Mouse (Mus musculus) liver, embryonic 15.5 days (tissue): Measurements from ENCODE around the gene Cdc14b. TPM values are rescaled to one million over a fixed set of nuclear protein-coding genes. Genes with fewer than 3 reads are reported as not detected.

ENCODE experiments used
- ATAC-seq: fragments of 200-750 bp; cut with Nextera tagmentation; 2 replicates; pipeline ENCODE4 v1.8.0; 2017; ENCODE audit warnings: moderate number of reproducible peaks, mild to moderate bottlenecking, moderate library complexity; ENCODE audit not compliant: insufficient read depth
- H3K27ac ChIP-seq: fragments of 300-500 bp; sonication (generic); replicated peaks from 2 replicates; pipeline ENCODE4 v1.5.1; 2015; ENCODE audit warnings: mild to moderate bottlenecking, inconsistent platforms
- H3K27me3 ChIP-seq: fragments of 300-500 bp; sonication (generic); 2 replicates; pipeline ENCODE4 v1.6.1; 2015; ENCODE audit warnings: mild to moderate bottlenecking, inconsistent platforms
- H3K36me3 ChIP-seq: fragments of 300-500 bp; sonication (generic); replicated peaks from 2 replicates; pipeline ENCODE4 v1.6.1; 2015; ENCODE audit warnings: moderate library complexity, mild to moderate bottlenecking, inconsistent platforms
- H3K4me1 ChIP-seq: fragments of 300-500 bp; sonication (generic); replicated peaks from 2 replicates; pipeline ENCODE4 v1.6.1; 2015; ENCODE audit warnings: inconsistent platforms
- H3K4me2 ChIP-seq: fragments of 300-500 bp; sonication (generic); 2 replicates; pipeline ENCODE4 v1.6.1; 2015; ENCODE audit warnings: moderate library complexity, mild to moderate bottlenecking, inconsistent platforms
- H3K4me3 ChIP-seq: fragments of 300-500 bp; sonication (generic); replicated peaks from 2 replicates; pipeline ENCODE4 v1.5.1; 2015; ENCODE audit warnings: mild to moderate bottlenecking, inconsistent platforms
- H3K9ac ChIP-seq: fragments of 300-500 bp; sonication (generic); 2 replicates; pipeline ENCODE4 v1.6.1; 2015; ENCODE audit warnings: moderate library complexity, mild to moderate bottlenecking, inconsistent platforms
- H3K9me3 ChIP-seq: fragments of 300-500 bp; sonication (generic); replicated peaks from 2 replicates; pipeline ENCODE4 v1.6.1; 2016; ENCODE audit warnings: inconsistent platforms
- WGBS: fragments of 180-500 bp; shearing (Covaris S2); methylation state at CpG from one replicate; pipeline ENCODE4 v1.1.7; 2015; ENCODE audit warnings: mixed read lengths; ENCODE audit not compliant: insufficient replicate concordance; 5-methylcytosine and 5-hydroxymethylcytosine counted together
- polyA plus RNA-seq: library from polyadenylated mRNA; unstranded; fragments of >200 nt; fragmentation: Nextera tagmentation; extraction: Ambion mirVana; gene quantifications from 2 replicates; pipeline ENCODE4 v1.2.1, GENCODE M21; 2015

Cdc14b gene
- 8.6 and 8.8 TPM in 2 replicates for polyA plus RNA-seq

- under 1% methylated on average over 57 of the region's 57 CpGs for WGBS
- Histone ChIP-seq H3K36me3 (no peaks in the 10 kb centered on the region), H3K9ac (peak within 1 kb of the TSS; percentile 45), H3K4me3 (peak within 1 kb of the TSS; percentile 66), H3K9me3 (no peaks in the 10 kb centered on the region), H3K27me3 (peaks cover 56% of the 10 kb centered on the region), H3K4me1 (peaks cover 27% of the 10 kb centered on the region), H3K27ac (no peak within 1 kb of the TSS), H3K4me2 (peak within 1 kb of the TSS; percentile 94)
- ATAC-seq = peak; percentile 76
Observed at GRCm38 (mm10) chr13:64274879-64275753, at the start of gene Cdc14b. Gene Cdc14b (minus strand): TSS chr13:64275290.

DNA sequence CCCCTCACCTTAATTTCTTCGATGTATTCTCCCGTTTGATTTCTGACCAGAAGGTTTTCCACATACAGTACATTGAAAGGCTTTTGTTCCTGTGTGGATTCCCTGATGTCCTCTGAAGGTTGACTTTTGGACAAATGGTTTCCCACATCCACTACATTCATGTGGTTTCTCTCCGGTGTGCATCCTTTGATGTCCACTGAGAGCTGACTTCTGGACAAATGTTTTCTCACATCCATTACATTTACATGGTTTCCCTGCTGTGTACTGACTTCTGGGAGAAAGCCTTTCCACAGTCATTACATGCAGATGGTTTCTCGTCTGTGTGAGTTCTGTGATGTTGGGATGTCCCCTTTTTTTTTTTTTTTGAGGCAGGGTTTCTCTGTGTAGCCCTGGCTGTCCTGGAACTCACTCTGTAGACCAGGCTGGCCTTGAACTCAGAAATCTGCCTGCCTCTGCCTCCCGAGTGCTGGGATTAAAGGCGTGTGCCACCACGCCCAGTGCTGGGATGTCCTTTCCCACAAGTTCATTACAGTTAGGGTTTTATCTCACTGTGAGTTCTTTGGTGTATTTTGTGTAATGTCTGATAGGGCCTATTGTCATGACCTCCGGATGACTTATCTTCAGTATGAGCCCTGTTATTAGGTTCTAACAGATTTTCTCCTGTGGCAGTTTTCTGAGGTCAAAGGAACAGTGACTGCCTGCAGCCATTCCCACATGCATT, 47.6 kb upstream of the Cdc14b start:
- no peak overlapping the region for H3K4me3 ChIP-seq
- no peak overlapping the region for H3K9ac ChIP-seq
- WGBS = 46% methylated on average over 8 of the region's 8 CpGs
- H3K36me3 ChIP-seq = no peaks in the 10 kb centered on the region
- no peaks in the 10 kb centered on the region for H3K9me3 ChIP-seq
- no peak for ATAC-seq
- no peaks in the 10 kb centered on the region for H3K4me1 ChIP-seq
- H3K27ac ChIP-seq = no peak overlapping the region
- H3K4me2 ChIP-seq = no peak overlapping the region
- no peaks in the 10 kb centered on the region for H3K27me3 ChIP-seq

DNA sequence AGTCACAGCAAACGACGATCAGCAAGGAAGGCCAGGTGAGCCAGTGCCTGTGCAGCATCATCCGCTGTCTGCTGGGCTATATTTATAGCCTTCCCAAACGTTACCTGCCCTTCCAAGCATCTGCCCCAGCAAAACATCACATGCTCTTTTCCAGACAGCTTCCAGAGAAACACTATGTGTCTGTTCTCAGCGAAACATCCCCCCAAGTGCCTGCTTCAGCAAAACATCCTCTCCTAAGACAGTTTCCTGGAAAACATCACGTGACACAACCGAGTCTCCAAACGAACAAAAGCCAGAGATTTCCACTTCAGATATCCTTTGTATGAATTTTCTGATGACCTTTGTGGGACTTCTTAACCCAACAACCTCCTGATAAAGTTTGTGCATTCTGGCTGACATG, 45.2 kb upstream of the Cdc14b start:
- Histone ChIP-seq H3K27me3 (no peaks in the 10 kb centered on the region), H3K4me1 (peaks cover 3% of the 10 kb centered on the region; the same call in 1 of the 2 replicates), H3K4me2 (no peak overlapping the region), H3K36me3 (no peaks in the 10 kb centered on the region), H3K9me3 (no peaks in the 10 kb centered on the region), H3K27ac (no peak overlapping the region), H3K4me3 (no peak overlapping the region), H3K9ac (no peak overlapping the region)
- 48% methylated on average over 8 of the region's 8 CpGs for WGBS
- no peak for ATAC-seq

DNA sequence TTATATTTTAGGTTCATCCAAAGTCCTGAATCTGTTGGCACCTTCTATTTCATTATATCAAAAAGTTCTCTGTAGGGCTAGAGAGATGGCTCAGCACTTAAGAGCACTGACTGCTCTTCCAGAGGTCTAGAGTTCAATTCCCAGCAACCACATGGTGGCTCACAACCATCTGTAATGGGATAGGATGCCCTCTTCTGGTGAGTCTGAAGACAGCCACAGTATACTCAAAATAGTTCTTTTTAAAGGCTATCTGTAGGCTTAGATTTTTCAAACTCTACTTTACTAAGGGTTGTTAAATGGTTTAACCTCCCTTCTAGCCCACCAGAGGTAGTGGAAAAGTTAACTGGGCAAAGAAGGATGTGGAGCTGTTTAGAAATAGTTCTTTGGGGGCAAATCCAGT, 44.7 kb upstream of the Cdc14b start:
- H3K9me3 ChIP-seq = no peaks in the 10 kb centered on the region
- H3K4me2 ChIP-seq = no peak overlapping the region
- H3K4me3 ChIP-seq = no peak overlapping the region
- no peaks in the 10 kb centered on the region for H3K36me3 ChIP-seq
- H3K27me3 ChIP-seq = no peaks in the 10 kb centered on the region
- H3K27ac ChIP-seq = no peak overlapping the region
- no peak overlapping the region for H3K9ac ChIP-seq
- peaks cover 7% of the 10 kb centered on the region; the same call in 1 of the 2 replicates for H3K4me1 ChIP-seq
- ATAC-seq = no peak

DNA sequence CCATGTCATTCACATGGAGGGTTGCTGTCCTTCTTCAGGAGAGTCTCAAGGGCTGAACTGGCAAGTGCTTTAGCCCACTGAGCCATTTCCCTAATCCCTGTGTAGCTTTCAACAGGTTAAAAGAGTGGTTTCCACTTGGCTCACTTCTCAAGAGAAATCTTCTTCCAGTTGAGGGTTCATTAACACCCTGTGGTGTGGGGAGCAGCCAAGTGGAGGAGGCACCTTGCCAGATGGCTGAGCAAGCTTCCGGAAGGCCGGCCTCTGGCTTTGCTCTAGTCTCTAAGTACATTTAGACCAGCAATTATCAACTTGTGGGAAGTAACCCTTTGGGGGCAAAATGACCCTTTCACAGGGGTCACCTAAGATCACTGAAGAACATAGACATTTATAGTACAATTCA, 43.3 kb upstream of the Cdc14b start:
- no peaks in the 10 kb centered on the region for H3K9me3 ChIP-seq
- H3K36me3 ChIP-seq = no peaks in the 10 kb centered on the region
- 73% methylated on average over 2 of the region's 2 CpGs for WGBS
- H3K27ac ChIP-seq = no peak overlapping the region
- no peak for ATAC-seq
- H3K27me3 ChIP-seq = no peaks in the 10 kb centered on the region
- peaks cover 8% of the 10 kb centered on the region; the same call in 1 of the 2 replicates for H3K4me1 ChIP-seq
- H3K4me3 ChIP-seq = no peak overlapping the region
- H3K4me2 ChIP-seq = no peak overlapping the region
- no peak overlapping the region for H3K9ac ChIP-seq

GRCm38 (mm10) chr13:64315483-64316050, 40.5 kb upstream of the Cdc14b start:
- Histone ChIP-seq H3K4me1 (peaks cover 28% of the 10 kb centered on the region), H3K27ac (no peak overlapping the region), H3K9ac (no peak overlapping the region), H3K9me3 (no peaks in the 10 kb centered on the region), H3K4me3 (no peak overlapping the region), H3K27me3 (no peaks in the 10 kb centered on the region), H3K4me2 (no peak overlapping the region; the same call in 1 of the 2 replicates), H3K36me3 (no peaks in the 10 kb centered on the region)
- 1% methylated on average over 3 of the region's 3 CpGs for WGBS
- no peak for ATAC-seq

GRCm38 (mm10) chr13:64314041-64314440, 39.0 kb upstream of the Cdc14b start:
- Histone ChIP-seq H3K27ac (no peak overlapping the region), H3K9me3 (no peaks in the 10 kb centered on the region), H3K9ac (no peak overlapping the region), H3K4me1 (peaks cover 43% of the 10 kb centered on the region), H3K4me3 (no peak overlapping the region), H3K36me3 (no peaks in the 10 kb centered on the region), H3K27me3 (no peaks in the 10 kb centered on the region), H3K4me2 (no peak overlapping the region)
- 68% methylated on average over 3 of the region's 3 CpGs for WGBS
- no peak for ATAC-seq

DNA sequence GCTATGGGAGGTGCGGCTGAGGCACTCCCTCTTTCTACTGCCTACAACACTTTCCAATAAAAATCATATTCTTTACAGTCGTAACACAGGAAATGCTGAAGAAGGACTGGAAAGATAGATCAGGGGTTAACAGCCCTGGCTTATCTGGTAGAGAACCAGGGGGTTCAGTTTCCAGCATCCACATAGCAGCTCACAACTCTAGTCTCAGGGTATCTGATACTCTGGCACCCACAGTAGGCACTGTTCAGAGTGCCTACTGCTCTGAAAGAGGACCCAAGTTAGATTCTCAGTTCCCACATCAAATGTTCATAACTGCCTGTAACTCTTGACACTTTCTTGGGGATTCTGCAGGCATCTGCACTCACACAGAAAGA, 37.8 kb upstream of the Cdc14b start:
- Histone ChIP-seq H3K4me1 (peaks cover 43% of the 10 kb centered on the region), H3K4me2 (peak overlapping the region; percentile 93), H3K4me3 (peak overlapping the region; percentile 76), H3K27me3 (no peaks in the 10 kb centered on the region), H3K9ac (peak overlapping the region; percentile 35; the same call in 1 of the 2 replicates), H3K9me3 (no peaks in the 10 kb centered on the region), H3K27ac (peak overlapping the region; percentile 95), H3K36me3 (peaks cover 3% of the 10 kb centered on the region; the same call in 1 of the 2 replicates)
- 0% methylated on average over 2 of the region's 2 CpGs for WGBS
- ATAC-seq = peak; percentile 27

DNA sequence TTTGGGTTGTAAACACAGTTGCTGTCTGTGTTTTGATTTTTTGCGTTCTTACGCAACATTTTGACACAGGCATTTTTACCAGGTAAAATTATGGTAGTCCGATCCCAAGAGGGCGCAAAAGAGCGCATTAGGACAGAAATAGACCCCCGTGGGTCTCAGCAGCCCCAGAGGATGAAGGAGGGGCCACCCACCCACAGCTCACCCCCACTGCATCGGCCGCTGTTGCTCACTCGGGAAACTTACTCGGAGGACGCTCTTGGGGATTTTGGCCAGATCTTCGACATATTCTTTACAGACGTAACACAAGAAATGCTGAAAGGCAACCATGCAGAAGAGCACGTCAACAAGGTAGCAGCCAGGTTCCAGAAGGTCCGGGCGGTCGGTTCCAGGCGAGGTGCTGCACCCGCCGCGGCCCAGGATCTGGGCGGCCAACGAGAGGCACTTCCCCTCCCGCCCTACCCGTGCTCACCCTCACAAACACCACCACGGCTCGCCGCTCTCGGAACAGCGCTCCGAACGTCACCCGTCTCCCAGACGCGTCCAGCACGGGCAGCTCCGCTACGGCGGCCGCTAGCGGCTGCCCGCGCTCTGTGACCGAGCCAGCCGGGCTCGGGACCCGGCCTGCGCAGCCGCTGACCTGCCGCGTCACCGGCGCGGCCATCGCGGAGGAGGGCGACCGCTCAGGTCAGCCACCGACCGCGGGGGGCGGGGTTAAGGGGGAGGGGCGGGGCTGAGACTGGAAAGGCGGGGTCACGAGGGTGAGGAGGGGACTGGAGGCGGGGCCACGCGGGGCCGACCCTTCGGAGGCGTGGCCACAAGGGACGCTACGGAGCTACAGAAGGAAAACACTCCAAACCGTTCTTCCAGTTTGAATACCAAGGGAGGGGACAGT, 37.2 kb upstream of the Cdc14b start, which contains the start of gene Aaed1:
Gene Aaed1 (minus strand): TSS at position 687 of the 892 bp plus-strand sequence.
- Histone ChIP-seq H3K27ac (peak within 1 kb of the TSS; percentile 95), H3K36me3 (peaks cover 6% of the 10 kb centered on the region), H3K27me3 (no peaks in the 10 kb centered on the region), H3K4me2 (peak within 1 kb of the TSS; percentile 93), H3K9me3 (no peaks in the 10 kb centered on the region), H3K4me3 (peak within 1 kb of the TSS; percentile 76), H3K9ac (peak within 1 kb of the TSS; percentile 80), H3K4me1 (peaks cover 43% of the 10 kb centered on the region)
- WGBS = under 1% methylated on average over 72 of the region's 74 CpGs
- peak; percentile 93 for ATAC-seq

GRCm38 (mm10) chr13:64311266-64311665, 36.2 kb upstream of the Cdc14b start:
- Histone ChIP-seq H3K27ac (no peak overlapping the region), H3K36me3 (peaks cover 12% of the 10 kb centered on the region), H3K9ac (no peak overlapping the region; the same call in 1 of the 2 replicates), H3K4me2 (peak overlapping the region; percentile 93), H3K27me3 (no peaks in the 10 kb centered on the region), H3K4me1 (peaks cover 43% of the 10 kb centered on the region), H3K9me3 (no peaks in the 10 kb centered on the region), H3K4me3 (peak overlapping the region; percentile 76)
- ATAC-seq = no peak
- WGBS = 79% methylated on average over 1 of the region's 1 CpGs
